Mouse (Mus musculus): ENCODE results near the gene Mvp. TPM values are rescaled to one million over a fixed set of nuclear protein-coding genes. Genes with fewer than 3 reads are reported as not detected.

The Mvp gene
- total RNA-seq, 1 experiment from 2014 or later: 26.2 TPM

DNA sequence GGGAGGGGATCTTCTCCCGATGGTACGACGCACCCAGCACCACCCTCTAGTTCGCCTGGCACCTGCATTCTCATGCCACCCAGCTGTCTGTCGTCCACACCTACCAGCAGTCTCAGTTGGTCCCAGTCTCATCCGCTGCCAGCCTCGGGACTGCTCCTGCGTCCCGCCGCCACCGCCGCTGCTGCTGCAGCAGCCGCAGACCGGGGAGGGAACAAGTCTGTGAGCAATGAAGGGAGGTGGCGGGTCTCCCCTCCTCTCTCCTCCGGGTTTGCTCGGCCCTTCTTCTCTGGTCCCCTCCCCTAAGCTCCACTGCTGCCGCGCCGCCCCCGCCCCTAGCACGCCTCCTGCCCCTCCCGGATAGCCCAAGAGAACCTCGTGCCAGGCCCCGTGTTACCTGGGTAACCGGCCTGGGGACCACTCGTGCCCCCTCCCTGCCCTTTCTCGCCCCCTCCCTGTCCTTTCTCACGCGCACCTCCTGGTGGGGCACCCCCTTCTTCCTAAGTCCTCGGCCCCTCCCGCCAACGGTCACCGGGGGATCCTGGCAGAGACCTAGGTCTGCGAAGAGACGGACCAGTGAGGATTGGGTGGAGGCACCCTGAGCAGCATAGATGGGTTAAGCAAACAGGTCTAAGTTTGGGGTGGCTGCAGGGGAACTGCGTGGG lies 6.6 kb upstream of the Mvp start, which contains the start of the genes Gm42742 and Prrt2:
TSS of gene Gm42742 (minus strand) at position 197 of the 662 bp plus-strand sequence.
TSS of gene Prrt2 (minus strand) at position 311 of the 662 bp plus-strand sequence.
- 0 out of 4 replicates have a peak, but pooled peaks of 1 of the 2 experiments have one; percentile 3 for ATAC-seq (replicated peaks in 1 of 2; ENCODE audit: insufficient read depth in 1 of 2, low FRiP score in 2 of 2, low TSS enrichment in 1 of 2, low read depth in 1 of 2, poor library complexity in 2 of 2, severe bottlenecking in 2 of 2)

DNA sequence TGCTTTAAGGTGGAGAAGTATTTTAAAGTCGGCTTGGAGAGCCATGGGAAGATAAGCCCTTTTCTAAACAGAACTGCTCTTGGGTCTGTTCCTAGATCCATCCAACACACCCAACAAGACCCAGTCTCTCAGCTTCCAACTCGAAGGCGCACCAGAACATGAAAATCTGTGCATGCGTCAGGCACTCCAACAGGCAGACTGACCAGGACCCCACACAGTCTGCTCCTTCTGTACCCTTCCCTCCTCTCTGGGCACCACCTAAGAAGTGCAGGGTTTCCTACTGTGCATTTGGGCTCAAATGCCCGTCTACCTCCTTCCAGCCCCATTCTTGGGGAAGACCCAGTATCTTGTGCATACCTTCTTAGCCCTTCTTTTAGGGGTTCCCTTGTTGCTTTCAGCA lies 6.1 kb upstream of the Mvp start:
- no peak for ATAC-seq (replicated peaks in 1 of 2; ENCODE audit: insufficient read depth in 1 of 2, low FRiP score in 2 of 2, low TSS enrichment in 1 of 2, low read depth in 1 of 2, poor library complexity in 2 of 2, severe bottlenecking in 2 of 2)

DNA sequence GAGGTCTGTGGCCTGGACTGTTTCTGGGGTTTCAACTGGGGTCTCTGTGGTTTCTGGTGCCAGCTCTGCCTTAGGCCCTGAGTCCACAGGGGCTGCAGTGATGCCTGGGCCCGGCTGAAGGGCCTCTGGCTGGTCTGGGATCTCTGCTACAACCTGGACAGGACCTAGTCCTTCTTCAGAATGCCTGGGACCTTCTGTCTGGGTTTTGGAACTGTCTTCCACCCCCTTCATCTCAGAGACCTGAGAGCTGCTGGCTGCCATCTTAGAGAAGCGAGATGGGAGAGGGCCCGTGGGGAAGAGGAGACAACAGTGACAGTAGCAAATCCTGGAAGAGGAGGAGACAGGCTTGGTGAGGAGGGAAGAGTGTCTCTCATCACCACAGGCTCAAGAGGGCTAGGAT lies 5.6 kb upstream of the Mvp start:
- no peak for ATAC-seq (replicated peaks in 1 of 2; ENCODE audit: insufficient read depth in 1 of 2, low FRiP score in 2 of 2, low TSS enrichment in 1 of 2, low read depth in 1 of 2, poor library complexity in 2 of 2, severe bottlenecking in 2 of 2)

DNA sequence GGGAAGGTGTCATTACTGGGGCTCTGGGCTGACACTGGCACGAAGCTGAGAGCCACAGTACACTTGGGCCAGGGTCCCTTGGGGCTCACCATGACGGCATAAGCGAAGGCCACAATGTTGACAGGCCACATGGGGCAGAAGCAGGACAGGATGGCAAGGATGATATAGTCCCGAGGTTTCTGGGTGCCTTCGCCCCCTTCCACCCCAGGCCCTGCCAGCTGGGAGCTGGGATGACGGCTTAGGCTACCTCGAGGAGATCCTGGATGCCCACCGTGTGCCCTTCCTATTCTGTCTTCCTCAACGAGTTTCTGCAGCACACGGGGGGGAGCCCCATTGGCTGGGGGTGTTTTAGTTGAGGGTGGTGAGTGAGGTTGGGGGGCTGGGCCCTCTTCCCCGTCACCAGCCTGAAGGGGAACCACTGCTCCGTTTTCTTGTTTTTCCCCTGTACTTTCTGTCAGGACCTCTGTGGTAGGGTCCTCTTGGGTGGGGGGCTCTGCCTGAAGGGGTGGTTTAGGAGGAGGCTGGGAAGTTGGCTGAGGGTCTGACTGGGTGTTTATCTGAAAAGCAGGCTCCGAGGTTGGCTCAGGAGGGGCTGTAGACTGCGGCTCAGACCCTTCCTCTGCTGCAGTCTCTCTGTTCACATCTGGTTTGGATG lies 5.0 kb upstream of the Mvp start:
- no peak for ATAC-seq (replicated peaks in 1 of 2; ENCODE audit: insufficient read depth in 1 of 2, low FRiP score in 2 of 2, low TSS enrichment in 1 of 2, low read depth in 1 of 2, poor library complexity in 2 of 2, severe bottlenecking in 2 of 2)

DNA sequence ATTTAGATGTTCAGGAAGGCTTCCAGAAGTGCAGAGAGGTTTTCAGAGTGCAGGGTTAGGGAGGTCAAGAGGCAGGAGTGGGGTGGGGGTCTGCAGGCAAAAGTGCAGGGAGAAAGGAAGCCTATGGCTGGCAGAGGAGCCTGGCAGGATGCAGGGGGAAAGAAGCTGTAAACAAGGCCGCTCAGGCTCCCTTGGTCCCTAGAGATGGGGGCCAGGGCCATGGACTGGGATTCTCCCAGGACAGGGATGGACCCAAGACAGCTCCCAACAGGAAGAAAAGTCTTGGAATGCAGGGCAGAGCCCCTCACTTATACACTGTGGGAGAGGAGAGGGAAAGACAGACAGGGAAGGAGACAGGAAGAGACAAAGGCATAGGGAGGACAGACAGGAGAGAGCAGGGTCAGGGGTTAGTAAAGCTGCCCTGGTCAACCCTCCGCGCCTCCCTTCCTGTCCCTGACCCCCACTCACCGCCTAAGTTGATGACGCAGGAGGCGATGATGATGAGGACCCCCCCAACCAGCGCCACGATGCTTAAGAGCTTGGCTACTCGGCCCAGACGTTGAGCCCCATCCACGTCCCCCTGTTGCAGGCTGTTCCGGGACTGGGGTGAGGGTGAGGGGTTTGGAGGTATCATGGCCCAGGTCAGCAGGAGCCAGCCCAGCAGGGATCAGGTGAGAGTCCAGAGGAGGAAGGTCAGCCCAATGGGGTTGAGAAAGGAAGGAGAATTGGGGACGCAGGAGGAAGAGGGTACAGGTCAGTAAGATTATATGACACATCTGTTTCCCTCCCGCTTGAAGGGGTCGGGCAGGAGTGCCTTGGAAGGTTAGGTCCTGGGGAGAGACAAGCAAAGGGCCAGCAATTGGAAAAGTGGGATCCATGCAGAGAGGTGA lies 4.2 kb upstream of the Mvp start:
- no peak for ATAC-seq (replicated peaks in 1 of 2; ENCODE audit: insufficient read depth in 1 of 2, low FRiP score in 2 of 2, low TSS enrichment in 1 of 2, low read depth in 1 of 2, poor library complexity in 2 of 2, severe bottlenecking in 2 of 2)

DNA sequence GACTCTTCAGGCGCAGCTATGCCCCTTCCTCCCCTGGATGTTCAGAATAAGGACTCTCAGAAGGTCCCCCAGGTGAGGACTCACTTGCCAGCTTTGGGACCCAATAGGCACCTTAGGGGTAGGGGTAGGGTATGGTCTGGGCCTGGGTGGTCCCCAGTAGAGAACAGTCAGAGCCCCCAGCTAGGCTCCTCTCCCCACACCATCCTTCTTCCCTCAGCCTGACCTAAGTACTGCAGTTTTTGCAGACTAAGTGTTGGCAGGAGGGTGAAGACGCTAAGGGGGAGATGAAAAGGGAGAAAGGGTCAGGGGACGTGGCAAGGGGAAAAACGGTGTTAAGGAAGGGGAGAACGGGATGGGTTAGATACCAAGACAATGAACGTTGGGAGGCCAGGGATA lies 3.5 kb upstream of the Mvp start:
- no peak for ATAC-seq (replicated peaks in 1 of 2; ENCODE audit: insufficient read depth in 1 of 2, low FRiP score in 2 of 2, low TSS enrichment in 1 of 2, low read depth in 1 of 2, poor library complexity in 2 of 2, severe bottlenecking in 2 of 2)

DNA sequence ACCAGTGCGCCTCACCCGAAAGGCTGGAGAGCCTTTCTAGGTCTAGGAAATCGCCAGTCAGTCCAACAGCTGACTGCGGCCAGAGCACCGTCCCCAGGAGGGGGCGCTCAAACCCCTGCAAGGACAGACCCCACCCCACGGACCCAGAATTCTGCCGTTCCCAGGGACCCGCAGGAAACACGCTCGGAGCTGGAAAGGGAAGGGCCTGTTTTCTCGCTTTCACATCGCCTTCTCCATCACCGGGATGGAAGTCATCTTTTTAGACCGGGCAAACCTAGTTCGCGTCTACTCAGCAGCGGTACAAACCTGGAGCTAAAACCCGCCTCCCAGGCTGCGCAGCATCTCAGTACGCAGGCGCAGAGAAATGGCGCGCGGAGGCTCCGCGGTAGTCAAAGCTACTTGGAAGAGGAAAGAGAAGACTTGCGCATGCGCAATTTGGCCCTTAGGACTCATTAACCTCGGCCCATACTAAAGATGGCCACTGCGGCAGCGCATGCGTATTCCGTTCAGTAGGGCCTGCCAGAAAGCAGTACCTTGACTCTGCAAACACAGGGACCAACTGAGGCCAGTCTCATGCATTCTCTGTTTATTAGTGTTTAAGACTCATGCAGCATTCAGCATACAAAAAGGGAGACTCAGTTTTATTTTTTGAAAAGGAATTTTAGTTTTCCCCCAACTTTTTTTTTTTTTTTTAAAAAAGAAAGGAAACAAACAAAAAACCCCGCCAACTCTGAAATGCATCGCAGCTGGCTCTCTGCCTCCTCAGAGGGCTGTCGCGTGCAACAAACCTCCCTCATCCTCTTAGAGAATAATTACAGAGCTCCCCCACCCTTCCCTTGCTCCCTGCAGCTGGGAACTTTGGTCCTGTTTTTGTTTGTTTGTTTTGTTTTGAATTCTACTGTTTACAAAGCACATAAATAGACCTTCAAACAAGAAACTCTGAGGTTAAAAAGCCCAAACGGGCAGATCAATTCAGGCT lies 2.8 kb upstream of the Mvp start, which contains the start of gene Pagr1a:
TSS of gene Pagr1a (minus strand) at position 382 of the 979 bp plus-strand sequence.
- ATAC-seq (replicated peaks in 1 of 2; ENCODE audit: insufficient read depth in 1 of 2, low FRiP score in 2 of 2, low TSS enrichment in 1 of 2, low read depth in 1 of 2, poor library complexity in 2 of 2, severe bottlenecking in 2 of 2): peak; percentile 63 to 79

DNA sequence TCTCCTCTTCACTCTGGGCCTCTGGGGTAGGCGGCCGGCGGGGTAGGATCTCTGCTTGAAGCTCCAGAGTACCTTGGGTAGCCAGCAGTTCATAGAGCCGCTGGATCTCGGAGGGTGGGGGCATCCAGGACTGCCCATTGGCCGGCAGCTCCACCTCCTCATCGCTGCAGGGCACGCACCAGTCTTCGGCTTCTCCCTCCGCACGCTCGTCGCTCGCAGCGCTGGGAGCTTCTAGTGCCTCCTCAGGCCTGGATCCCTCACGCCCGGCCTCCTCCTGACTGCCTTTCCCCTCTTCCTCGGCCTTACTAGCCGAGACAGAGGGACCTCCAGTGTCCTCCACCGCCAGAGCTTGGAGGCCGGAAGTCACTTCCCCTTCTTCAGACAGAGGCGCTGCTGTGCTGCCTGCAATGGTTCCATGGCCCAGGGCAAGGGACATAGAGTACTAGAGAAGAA lies 2.1 kb upstream of the Mvp start:
- ATAC-seq (replicated peaks in 1 of 2; ENCODE audit: insufficient read depth in 1 of 2, low FRiP score in 2 of 2, low TSS enrichment in 1 of 2, low read depth in 1 of 2, poor library complexity in 2 of 2, severe bottlenecking in 2 of 2): peak; percentile 34 to 47

DNA sequence TGATC lies 1.9 kb upstream of the Mvp start, which contains the start of gene Pagr1b:
TSS of gene Pagr1b (minus strand) at position 4 of the 5 bp plus-strand sequence.
- ATAC-seq (replicated peaks in 1 of 2; ENCODE audit: insufficient read depth in 1 of 2, low FRiP score in 2 of 2, low TSS enrichment in 1 of 2, low read depth in 1 of 2, poor library complexity in 2 of 2, severe bottlenecking in 2 of 2): no peak

DNA sequence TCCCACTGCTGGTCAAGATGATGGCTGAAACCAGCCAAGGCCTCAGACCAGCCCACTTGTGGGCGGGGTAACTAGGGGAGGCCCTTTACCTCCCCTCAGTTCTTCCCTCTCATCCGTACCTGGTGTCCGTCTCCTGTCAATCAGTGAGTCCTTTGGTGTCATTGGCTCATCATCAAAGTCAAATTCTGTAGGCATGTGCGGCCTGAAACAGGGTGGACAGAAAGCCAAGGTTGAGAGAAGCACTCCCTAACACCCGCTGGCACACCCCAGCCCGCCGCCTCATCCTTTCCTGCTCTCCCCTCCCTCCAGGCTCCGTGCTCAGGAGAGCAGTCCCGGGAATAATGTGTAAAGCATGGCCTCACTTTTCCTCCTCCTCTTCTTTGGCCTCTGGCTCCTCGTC lies 1.7 kb upstream of the Mvp start:
- no peak for ATAC-seq (replicated peaks in 1 of 2; ENCODE audit: insufficient read depth in 1 of 2, low FRiP score in 2 of 2, low TSS enrichment in 1 of 2, low read depth in 1 of 2, poor library complexity in 2 of 2, severe bottlenecking in 2 of 2)

DNA sequence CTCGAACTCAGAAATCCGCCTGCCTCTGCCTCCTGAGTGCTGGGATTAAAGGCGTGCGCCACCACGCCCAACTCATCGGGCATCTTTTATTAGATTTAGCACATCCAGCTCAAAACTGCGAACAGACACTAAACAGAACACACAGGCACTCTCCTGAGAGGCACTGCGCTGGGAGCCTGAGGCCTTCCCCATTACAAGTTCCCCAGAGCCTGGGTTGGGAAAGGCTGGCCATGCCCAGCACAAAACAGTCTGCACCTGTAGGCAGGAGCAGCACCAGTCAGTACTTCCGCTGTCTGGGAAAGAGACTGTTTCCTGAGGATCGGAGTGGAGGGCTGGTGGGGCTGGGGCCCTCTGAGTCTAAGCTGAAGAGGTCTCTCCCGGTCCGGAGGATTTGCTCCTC lies 572 bp upstream of the Mvp start:
- ATAC-seq (replicated peaks in 1 of 2; ENCODE audit: insufficient read depth in 1 of 2, low FRiP score in 2 of 2, low TSS enrichment in 1 of 2, low read depth in 1 of 2, poor library complexity in 2 of 2, severe bottlenecking in 2 of 2): no peak

DNA sequence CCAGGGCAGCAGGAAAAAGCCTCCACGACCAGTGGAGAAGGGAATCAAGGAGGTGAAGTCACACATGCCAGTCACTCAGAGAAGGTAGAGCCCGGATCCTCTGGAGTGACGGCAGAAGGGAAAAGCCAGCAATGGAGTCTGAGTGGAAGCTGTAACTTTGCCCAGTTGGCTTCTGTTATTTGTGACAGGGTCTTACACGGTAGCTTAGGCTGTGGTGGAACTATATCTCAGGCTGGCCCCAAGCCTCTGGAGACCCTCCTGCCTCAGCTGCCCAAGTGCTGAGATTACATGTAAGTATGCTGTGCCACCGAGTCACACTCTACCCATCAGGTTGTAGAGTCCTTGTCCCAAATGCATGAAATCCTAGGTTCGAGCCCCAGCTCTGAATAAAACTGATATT lies 1.0 kb downstream of the Mvp start:
- ATAC-seq (replicated peaks in 1 of 2; ENCODE audit: insufficient read depth in 1 of 2, low FRiP score in 2 of 2, low TSS enrichment in 1 of 2, low read depth in 1 of 2, poor library complexity in 2 of 2, severe bottlenecking in 2 of 2): no peak

DNA sequence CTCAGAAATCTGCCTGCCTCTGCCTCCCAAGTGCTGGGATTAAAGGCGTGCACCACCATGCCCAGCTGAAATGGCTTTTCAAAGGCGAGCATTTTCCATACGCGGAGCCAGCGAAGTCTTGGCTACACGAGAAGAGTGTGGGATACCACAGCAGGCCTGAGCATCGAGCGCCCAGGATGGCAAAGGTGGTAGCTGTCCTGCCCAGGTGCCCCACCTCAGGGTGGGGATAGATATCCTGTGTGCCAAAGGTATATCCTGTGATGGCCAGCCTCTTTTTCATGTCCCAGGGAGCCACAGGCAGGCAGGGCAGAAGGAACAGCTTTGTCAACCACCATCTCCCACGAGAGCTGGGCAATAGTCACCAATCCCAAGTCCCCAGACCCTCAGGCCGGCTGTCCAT lies 1.6 kb downstream of the Mvp start:
- no peak for ATAC-seq (replicated peaks in 1 of 2; ENCODE audit: insufficient read depth in 1 of 2, low FRiP score in 2 of 2, low TSS enrichment in 1 of 2, low read depth in 1 of 2, poor library complexity in 2 of 2, severe bottlenecking in 2 of 2)

DNA sequence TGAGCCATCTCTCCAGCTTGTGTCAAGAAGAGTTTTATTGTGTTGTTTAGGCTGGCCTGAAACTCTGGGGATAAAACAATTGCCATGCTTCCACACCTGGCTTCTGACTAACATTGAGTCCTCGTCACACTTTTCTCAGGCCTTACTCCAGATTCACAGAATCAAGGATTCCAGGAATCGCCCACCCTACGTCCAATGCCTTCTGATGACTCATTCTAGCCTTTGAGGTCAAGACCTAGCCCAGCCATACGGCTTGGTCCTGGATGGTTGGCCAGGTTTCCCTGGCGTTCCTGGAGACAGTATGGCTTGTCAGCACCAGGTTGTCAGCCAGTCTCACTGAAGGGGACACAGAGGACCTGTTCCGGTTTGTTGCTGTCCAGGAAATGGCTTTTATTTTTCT lies 2.0 kb downstream of the Mvp start:
- ATAC-seq (replicated peaks in 1 of 2; ENCODE audit: insufficient read depth in 1 of 2, low FRiP score in 2 of 2, low TSS enrichment in 1 of 2, low read depth in 1 of 2, poor library complexity in 2 of 2, severe bottlenecking in 2 of 2): no peak

DNA sequence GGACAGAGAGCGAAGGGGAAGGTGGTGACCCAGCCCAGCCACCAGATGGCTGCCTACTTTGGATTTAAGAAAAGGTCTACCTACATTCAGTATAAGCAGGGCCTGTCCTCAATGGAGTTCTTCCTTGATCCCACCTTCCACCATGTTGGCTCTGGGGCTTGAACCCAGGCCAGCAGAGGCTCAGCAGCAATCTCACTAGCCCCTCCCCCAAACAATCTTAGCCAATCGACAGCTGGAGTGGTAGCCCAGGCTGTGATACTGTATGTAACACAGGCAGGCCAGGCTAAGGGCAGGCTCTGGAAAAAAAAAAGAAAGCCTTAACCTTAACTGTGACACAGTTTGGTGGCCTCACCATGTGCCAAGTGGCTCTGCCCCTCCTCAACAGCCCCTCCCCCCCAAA lies 2.7 kb downstream of the Mvp start:
- no peak for ATAC-seq (replicated peaks in 1 of 2; ENCODE audit: insufficient read depth in 1 of 2, low FRiP score in 2 of 2, low TSS enrichment in 1 of 2, low read depth in 1 of 2, poor library complexity in 2 of 2, severe bottlenecking in 2 of 2)

DNA sequence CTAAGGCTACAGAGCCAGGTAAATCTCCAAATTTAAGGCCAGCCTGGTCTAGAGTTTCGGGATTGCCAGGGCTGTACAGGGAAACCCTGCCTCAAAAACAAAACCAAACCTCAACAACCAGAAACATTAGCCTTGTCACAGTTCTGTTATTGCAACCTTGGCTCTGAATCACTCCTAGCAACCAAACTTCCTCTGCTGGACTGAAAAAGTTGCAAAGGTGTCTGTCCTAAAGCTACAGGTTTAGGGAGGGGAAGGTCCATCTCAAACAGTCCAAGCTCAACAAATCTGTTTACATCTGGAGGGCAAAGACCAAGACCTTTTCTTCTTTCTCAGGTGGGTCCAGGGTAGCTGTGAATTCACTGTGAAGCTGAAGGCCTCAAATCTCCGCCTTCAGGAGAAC lies 3.4 kb downstream of the Mvp start:
- ATAC-seq (replicated peaks in 1 of 2; ENCODE audit: insufficient read depth in 1 of 2, low FRiP score in 2 of 2, low TSS enrichment in 1 of 2, low read depth in 1 of 2, poor library complexity in 2 of 2, severe bottlenecking in 2 of 2): no peak

DNA sequence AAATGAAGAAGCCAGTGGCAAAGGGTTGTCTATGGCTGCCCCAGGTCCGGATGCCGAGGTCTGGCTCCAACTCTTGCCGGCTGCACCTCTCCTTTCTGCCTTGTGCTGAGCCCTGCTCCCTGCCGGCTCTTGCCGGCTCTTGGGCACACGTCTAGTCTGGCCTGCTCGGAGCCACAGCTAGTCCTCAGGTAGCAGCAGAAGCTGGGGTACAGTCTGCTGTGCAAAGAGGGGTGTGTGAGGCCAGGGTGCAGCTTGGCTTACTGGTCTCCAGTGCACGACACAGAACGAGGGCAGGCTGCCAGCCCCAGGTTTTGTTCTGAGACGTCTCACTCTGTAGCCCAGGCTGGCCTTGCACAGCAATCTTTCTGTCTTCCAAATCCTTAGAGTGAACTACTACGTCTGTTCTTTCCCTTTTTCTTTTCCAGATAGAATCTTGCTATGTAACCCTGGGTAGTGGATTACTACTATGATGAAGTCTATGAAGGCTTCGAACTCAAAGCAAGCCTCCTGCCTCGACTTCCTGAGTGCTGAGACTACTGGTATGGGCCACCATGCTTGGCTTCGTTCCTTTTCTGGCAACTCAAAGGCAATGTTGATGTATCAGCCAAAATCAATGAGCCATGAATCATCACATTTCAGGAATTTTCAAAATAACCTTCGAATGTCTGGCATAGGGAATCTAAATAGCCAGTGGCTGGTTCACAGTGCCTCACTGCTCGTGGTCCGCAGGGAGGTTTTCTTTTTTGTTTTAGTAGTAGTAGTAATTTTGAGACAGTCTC lies 4.9 kb downstream of the Mvp start:
- ATAC-seq (replicated peaks in 1 of 2; ENCODE audit: insufficient read depth in 1 of 2, low FRiP score in 2 of 2, low TSS enrichment in 1 of 2, low read depth in 1 of 2, poor library complexity in 2 of 2, severe bottlenecking in 2 of 2): no peak
